Mouse (Mus musculus): Measurements from ENCODE around the gene Syne3. TPM values are rescaled to one million over a fixed set of nuclear protein-coding genes. Genes with fewer than 3 reads are reported as not detected.

Syne3 gene
- polyA plus RNA-seq, 1 experiment from 2014 or later = 0.21 TPM

- DNase-seq (ENCODE audit: low spot score) = no peak
- Histone ChIP-seq H3K36me3 (no peaks in the 10 kb centered on the region), H3K4me1 (peaks cover 8% of the 10 kb centered on the region; the same call in 1 of the 2 replicates), H3K9me3 (no peaks in the 10 kb centered on the region), H3K4me3 (no peak overlapping the region), H3K27ac (no peak overlapping the region), H3K27me3 (ENCODE audit: insufficient read depth, poor library complexity, severe bottlenecking) (peaks cover 9% of the 10 kb centered on the region; the same call in 1 of the 2 replicates)
- WGBS = 80% methylated on average over 9 of the region's 9 CpGs
Measured at GRCm38 (mm10) chr12:104969177-104969576, 40.4 kb downstream of the Syne3 start.

- H3K4me1 ChIP-seq = peaks cover 8% of the 10 kb centered on the region; the same call in 1 of the 2 replicates
- H3K27me3 ChIP-seq (ENCODE audit: insufficient read depth, poor library complexity, severe bottlenecking) = peaks cover 21% of the 10 kb centered on the region; the same call in 1 of the 2 replicates
- no peak overlapping the region for H3K4me3 ChIP-seq
- no peaks in the 10 kb centered on the region for H3K36me3 ChIP-seq
- DNase-seq (ENCODE audit: low spot score) = no peak
- no peaks in the 10 kb centered on the region for H3K9me3 ChIP-seq
- 68% methylated on average over 7 of the region's 7 CpGs for WGBS
- no peak overlapping the region for H3K27ac ChIP-seq
Measured at GRCm38 (mm10) chr12:104964953-104965911, 44.4 kb downstream of the Syne3 start.

GRCm38 (mm10) chr12:104960421-104960820, 49.2 kb downstream of the Syne3 start:
- Histone ChIP-seq H3K9me3 (no peaks in the 10 kb centered on the region), H3K36me3 (no peaks in the 10 kb centered on the region), H3K27ac (no peak overlapping the region), H3K27me3 (ENCODE audit: insufficient read depth, poor library complexity, severe bottlenecking) (peaks cover 46% of the 10 kb centered on the region), H3K4me1 (peaks cover 3% of the 10 kb centered on the region; the same call in 1 of the 2 replicates), H3K4me3 (no peak overlapping the region)
- DNase-seq (ENCODE audit: low spot score) = no peak

DNA sequence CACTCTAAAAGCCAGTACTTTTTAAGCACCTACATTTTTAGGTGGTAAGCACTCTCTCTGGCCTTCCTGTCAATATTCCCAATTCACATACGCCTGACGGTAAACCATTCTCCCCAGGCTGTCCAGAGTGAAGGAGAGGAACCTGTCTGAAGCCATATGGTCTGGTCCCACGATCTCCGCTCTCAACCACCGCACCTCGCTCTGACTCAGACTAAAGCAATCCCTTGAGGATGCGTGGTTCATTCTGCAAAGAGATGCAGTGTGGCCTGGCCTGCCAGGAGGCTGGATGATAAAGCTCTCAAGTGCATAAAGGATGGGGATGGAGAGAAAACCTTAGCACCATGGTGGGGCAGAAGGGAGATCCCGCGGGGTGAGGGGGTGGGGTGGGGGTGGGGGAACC, 49.6 kb downstream of the Syne3 start:
- Histone ChIP-seq H3K27ac (no peak overlapping the region), H3K4me1 (peaks cover 1% of the 10 kb centered on the region; the same call in 1 of the 2 replicates), H3K27me3 (ENCODE audit: insufficient read depth, poor library complexity, severe bottlenecking) (peaks cover 45% of the 10 kb centered on the region), H3K36me3 (no peaks in the 10 kb centered on the region), H3K4me3 (no peak overlapping the region), H3K9me3 (no peaks in the 10 kb centered on the region)
- no peak for DNase-seq (ENCODE audit: low spot score)
- 52% methylated on average over 9 of the region's 9 CpGs for WGBS

DNA sequence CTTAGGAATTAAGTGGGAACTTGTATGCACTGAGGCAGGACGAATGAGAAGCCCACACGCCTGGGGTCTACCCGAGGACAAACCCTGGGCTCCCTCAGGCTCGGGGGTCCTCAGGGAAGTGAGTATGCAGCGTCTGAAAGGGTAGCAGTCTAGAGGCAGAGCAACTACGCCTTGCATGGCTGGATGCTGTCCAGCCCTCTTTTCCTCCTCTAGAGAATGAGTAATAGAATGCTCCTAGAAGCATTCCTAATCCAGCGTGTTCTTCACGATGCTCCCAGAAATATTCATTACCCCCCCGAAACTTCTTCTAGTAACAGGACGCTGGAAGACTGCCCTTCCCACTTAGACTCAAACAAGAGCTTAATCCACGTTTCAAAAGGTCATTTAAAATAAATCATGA, 51.3 kb downstream of the Syne3 start:
- no peaks in the 10 kb centered on the region for H3K36me3 ChIP-seq
- H3K9me3 ChIP-seq = no peaks in the 10 kb centered on the region
- H3K4me1 ChIP-seq = no peaks in the 10 kb centered on the region
- DNase-seq (ENCODE audit: low spot score) = no peak
- WGBS = 82% methylated on average over 11 of the region's 11 CpGs
- H3K27me3 ChIP-seq (ENCODE audit: insufficient read depth, poor library complexity, severe bottlenecking) = peaks cover 38% of the 10 kb centered on the region
- no peak overlapping the region for H3K4me3 ChIP-seq
- H3K27ac ChIP-seq = no peak overlapping the region

DNA sequence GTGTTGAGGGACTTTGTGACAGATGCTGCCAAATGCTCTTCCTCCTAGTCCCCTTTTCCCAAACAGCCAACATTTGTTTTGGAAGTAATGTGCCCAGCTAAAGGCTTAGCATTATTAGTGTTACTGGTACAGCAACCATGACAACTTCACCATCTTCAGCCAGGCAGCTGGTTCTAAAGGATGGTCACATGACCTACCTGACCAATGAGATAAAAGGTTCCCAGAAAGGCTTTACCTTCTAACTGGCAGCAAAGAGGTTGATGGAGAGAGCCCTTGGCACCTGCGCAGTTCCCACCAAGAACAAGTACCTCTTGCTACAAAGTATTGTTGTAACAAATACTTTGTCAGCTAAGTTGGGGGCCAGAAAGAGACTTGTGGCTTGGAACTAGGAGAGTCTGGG, 52.4 kb downstream of the Syne3 start:
- 85% methylated on average over 1 of the region's 1 CpGs for WGBS
- DNase-seq (ENCODE audit: low spot score) = no peak
- H3K27ac ChIP-seq = no peak overlapping the region
- H3K4me1 ChIP-seq = no peaks in the 10 kb centered on the region
- H3K4me3 ChIP-seq = no peak overlapping the region
- H3K36me3 ChIP-seq = no peaks in the 10 kb centered on the region
- peaks cover 31% of the 10 kb centered on the region for H3K27me3 ChIP-seq (ENCODE audit: insufficient read depth, poor library complexity, severe bottlenecking)
- H3K9me3 ChIP-seq = no peaks in the 10 kb centered on the region

GRCm38 (mm10) chr12:104956406-104956805, 53.2 kb downstream of the Syne3 start:
- no peak for DNase-seq (ENCODE audit: low spot score)
- Histone ChIP-seq H3K4me3 (no peak overlapping the region), H3K27ac (no peak overlapping the region), H3K27me3 (ENCODE audit: insufficient read depth, poor library complexity, severe bottlenecking) (peaks cover 30% of the 10 kb centered on the region), H3K9me3 (no peaks in the 10 kb centered on the region), H3K36me3 (no peaks in the 10 kb centered on the region), H3K4me1 (no peaks in the 10 kb centered on the region)
- 79% methylated on average over 6 of the region's 6 CpGs for WGBS

GRCm38 (mm10) chr12:104955003-104955800, 54.4 kb downstream of the Syne3 start:
- H3K9me3 ChIP-seq = no peaks in the 10 kb centered on the region
- H3K36me3 ChIP-seq = no peaks in the 10 kb centered on the region
- H3K4me3 ChIP-seq = no peak overlapping the region
- 68% methylated on average over 17 of the region's 17 CpGs for WGBS
- H3K27me3 ChIP-seq (ENCODE audit: insufficient read depth, poor library complexity, severe bottlenecking) = peaks cover 30% of the 10 kb centered on the region
- H3K27ac ChIP-seq = no peak overlapping the region
- H3K4me1 ChIP-seq = no peaks in the 10 kb centered on the region
- DNase-seq (ENCODE audit: low spot score) = no peak

DNA sequence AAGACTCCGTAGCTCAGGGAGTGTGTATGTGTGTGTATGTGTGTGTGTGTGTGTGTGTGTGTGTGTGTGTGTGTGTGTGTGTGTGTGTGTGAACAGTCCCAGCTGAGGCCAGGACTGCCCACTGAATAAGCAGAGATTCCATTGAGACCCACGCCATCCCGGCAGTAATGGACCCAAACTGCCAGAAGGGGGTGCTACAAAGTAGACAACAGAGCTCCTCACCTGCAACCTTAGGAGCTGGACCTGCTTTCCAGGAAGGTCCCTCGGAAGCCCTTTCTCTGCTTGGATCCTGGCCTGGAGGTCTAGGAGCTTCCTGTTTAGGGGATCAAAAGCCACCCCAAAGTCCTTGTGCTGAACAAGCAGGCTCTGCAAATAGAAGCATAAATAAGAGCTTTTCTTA, 55.7 kb downstream of the Syne3 start:
- no peak for DNase-seq (ENCODE audit: low spot score)
- H3K27me3 ChIP-seq (ENCODE audit: insufficient read depth, poor library complexity, severe bottlenecking) = peaks cover 22% of the 10 kb centered on the region
- H3K4me3 ChIP-seq = no peak overlapping the region
- 23% methylated on average over 4 of the region's 4 CpGs for WGBS
- no peaks in the 10 kb centered on the region for H3K4me1 ChIP-seq
- H3K9me3 ChIP-seq = no peaks in the 10 kb centered on the region
- H3K27ac ChIP-seq = no peak overlapping the region
- H3K36me3 ChIP-seq = no peaks in the 10 kb centered on the region

GRCm38 (mm10) chr12:104952458-104952857, 57.2 kb downstream of the Syne3 start:
- peak; percentile 87 for DNase-seq (ENCODE audit: low spot score)
- Histone ChIP-seq H3K36me3 (no peaks in the 10 kb centered on the region), H3K4me3 (no peak overlapping the region), H3K4me1 (no peaks in the 10 kb centered on the region), H3K27me3 (ENCODE audit: insufficient read depth, poor library complexity, severe bottlenecking) (peaks cover 11% of the 10 kb centered on the region), H3K27ac (no peak overlapping the region), H3K9me3 (no peaks in the 10 kb centered on the region)
- 14% methylated on average over 5 of the region's 5 CpGs for WGBS

DNA sequence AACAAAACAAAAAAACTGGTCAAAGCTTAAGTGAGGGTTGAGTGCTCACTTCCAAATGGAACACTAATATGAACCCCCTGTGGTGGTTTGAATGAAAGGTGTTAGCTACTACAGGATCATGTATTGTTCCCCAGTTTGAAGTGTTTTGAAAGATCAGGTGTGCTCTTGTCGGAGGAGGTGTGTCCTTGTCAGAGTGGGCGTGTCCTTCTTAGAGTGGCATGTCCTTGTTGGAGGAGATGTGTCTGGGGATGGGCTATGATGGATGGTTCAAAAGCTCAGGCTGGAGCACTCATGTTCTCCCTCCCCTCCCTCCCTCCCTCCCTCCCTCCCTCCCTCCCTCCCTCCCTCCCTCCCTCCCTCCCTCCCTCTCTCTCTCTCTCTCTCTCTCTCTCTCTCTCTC, 61.7 kb downstream of the Syne3 start:
- Histone ChIP-seq H3K27ac (no peak overlapping the region), H3K4me1 (no peaks in the 10 kb centered on the region), H3K36me3 (no peaks in the 10 kb centered on the region), H3K4me3 (no peak overlapping the region), H3K27me3 (ENCODE audit: insufficient read depth, poor library complexity, severe bottlenecking) (no peaks in the 10 kb centered on the region), H3K9me3 (no peaks in the 10 kb centered on the region)
- no peak for DNase-seq (ENCODE audit: low spot score)
- 67% methylated on average over 2 of the region's 2 CpGs for WGBS

DNA sequence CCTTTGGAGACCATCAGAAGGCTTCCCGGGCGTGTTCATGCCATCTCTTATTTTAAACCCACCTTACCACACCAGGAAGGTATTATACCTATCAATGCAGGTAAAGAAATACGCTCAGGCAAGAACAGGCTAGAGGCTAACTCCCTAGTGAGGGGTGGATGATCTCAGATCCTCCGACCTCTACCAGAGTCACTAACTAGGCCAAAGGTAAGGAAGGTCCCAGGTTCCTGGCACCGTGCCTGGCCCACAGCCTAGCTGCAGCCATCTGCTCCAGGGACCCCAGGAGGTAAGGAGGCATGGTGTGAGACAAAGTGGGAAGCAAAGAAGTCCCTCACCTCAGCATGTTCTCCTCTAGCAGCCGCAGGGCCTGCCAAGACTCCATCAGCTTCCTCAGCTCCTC, 63.4 kb downstream of the Syne3 start:
- Histone ChIP-seq H3K27ac (no peak overlapping the region), H3K36me3 (no peaks in the 10 kb centered on the region), H3K27me3 (ENCODE audit: insufficient read depth, poor library complexity, severe bottlenecking) (no peaks in the 10 kb centered on the region), H3K4me3 (no peak overlapping the region), H3K9me3 (no peaks in the 10 kb centered on the region), H3K4me1 (no peaks in the 10 kb centered on the region)
- WGBS = 84% methylated on average over 6 of the region's 6 CpGs
- DNase-seq (ENCODE audit: low spot score) = no peak

DNA sequence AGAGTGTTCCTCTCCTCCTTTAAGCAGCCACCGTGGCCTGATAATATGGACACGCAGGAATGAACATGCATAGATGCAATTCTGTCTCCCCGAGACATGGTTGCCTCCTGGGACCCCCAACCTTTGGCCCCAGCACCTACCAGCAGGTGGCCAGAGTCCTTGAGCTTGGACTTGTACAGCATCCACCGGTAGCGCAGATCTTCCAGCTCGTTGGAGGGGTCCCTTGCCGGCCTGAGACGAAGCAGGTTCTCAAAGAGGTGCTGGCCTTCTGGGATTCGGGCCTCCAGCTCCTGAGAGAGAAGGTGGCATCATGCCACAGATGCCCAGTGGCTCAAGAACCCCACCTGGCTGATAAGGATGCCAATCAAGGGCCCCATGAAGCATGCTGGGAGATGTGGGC, 69.1 kb downstream of the Syne3 start:
- Histone ChIP-seq H3K36me3 (no peaks in the 10 kb centered on the region), H3K27ac (no peak overlapping the region), H3K9me3 (no peaks in the 10 kb centered on the region; the same call in 1 of the 2 replicates), H3K4me3 (no peak overlapping the region), H3K4me1 (0 out of 2 replicates have a peak, but pooled peaks cover 3% of the 10 kb centered on the region), H3K27me3 (ENCODE audit: insufficient read depth, poor library complexity, severe bottlenecking) (peaks cover 14% of the 10 kb centered on the region; the same call in 1 of the 2 replicates)
- 84% methylated on average over 9 of the region's 9 CpGs for WGBS
- DNase-seq (ENCODE audit: low spot score) = no peak
